Mouse (Mus musculus): ENCODE measurements around the gene Crabp1.

- TF ChIP-seq CTCF (IDR thresholded peaks at IDR 0.05; ENCODE audit: low read depth): peak; percentile 68
- TF ChIP-seq EP300 (IDR thresholded peaks at IDR 0.05; ENCODE audit: low read depth): no peak
These were observed 26.2 kb upstream of the Crabp1 start for GRCm38 (mm10) chr9:54738376-54738775.
